Mouse (Mus musculus): Measurements from ENCODE around the gene Cpped1.

The Cpped1 gene

GRCm38 (mm10) chr16:11776528-11776927, 132.7 kb downstream of the Cpped1 start:
- TF ChIP-seq POU5F1 (IDR thresholded peaks at IDR 0.05; ENCODE audit: borderline replicate concordance, low read length) = no peak
- TF ChIP-seq CTCF (conservative IDR thresholded peaks at IDR 0.05; ENCODE audit: low read length) = no peak
- no peak for TF ChIP-seq NANOG (IDR thresholded peaks at IDR 0.05; ENCODE audit: borderline replicate concordance, low read length)
- Histone ChIP-seq H3K4me3 (replicated peaks; ENCODE audit: low read length) (no peak overlapping the region), H3K36me3 (ENCODE audit: insufficient read depth, low read length) (no peaks in the 10 kb centered on the region)

GRCm38 (mm10) chr16:11774321-11774720, 134.9 kb downstream of the Cpped1 start:
- TF ChIP-seq CTCF (conservative IDR thresholded peaks at IDR 0.05; ENCODE audit: low read length) = no peak
- no peak for TF ChIP-seq NANOG (IDR thresholded peaks at IDR 0.05; ENCODE audit: borderline replicate concordance, low read length)
- no peak for TF ChIP-seq POU5F1 (IDR thresholded peaks at IDR 0.05; ENCODE audit: borderline replicate concordance, low read length)
- no peaks in the 10 kb centered on the region for H3K36me3 ChIP-seq (ENCODE audit: insufficient read depth, low read length)
- no peak overlapping the region for H3K4me3 ChIP-seq (replicated peaks; ENCODE audit: low read length)
- no peaks in the 10 kb centered on the region for H3K27me3 ChIP-seq (ENCODE audit: insufficient read depth, low read length)
- peaks cover 12% of the 10 kb centered on the region for H3K4me1 ChIP-seq (replicated peaks; ENCODE audit: low read depth, low read length)
- peaks cover 21% of the 10 kb centered on the region for H3K9me3 ChIP-seq (ENCODE audit: low read length)

More at GRCm38 (mm10) chr16:11776528-11776927, 132.7 kb downstream of the Cpped1 start:
- H3K27me3 ChIP-seq (ENCODE audit: insufficient read depth, low read length) = no peaks in the 10 kb centered on the region
- H3K9me3 ChIP-seq (ENCODE audit: low read length) = peaks cover under 1% of the 10 kb centered on the region; the same call in 1 of the 2 replicates
- H3K4me1 ChIP-seq (replicated peaks; ENCODE audit: low read depth, low read length) = peaks cover 12% of the 10 kb centered on the region

- peaks cover 6% of the 10 kb centered on the region; the same call in 1 of the 2 replicates for H3K4me1 ChIP-seq (replicated peaks; ENCODE audit: low read depth, low read length)
- no peak for TF ChIP-seq NANOG (IDR thresholded peaks at IDR 0.05; ENCODE audit: borderline replicate concordance, low read length)
- TF ChIP-seq POU5F1 (IDR thresholded peaks at IDR 0.05; ENCODE audit: borderline replicate concordance, low read length) = no peak
- TF ChIP-seq CTCF (conservative IDR thresholded peaks at IDR 0.05; ENCODE audit: low read length) = no peak
- H3K4me3 ChIP-seq (replicated peaks; ENCODE audit: low read length) = no peak overlapping the region
- no peaks in the 10 kb centered on the region for H3K27me3 ChIP-seq (ENCODE audit: insufficient read depth, low read length)
- H3K9me3 ChIP-seq (ENCODE audit: low read length) = peaks cover 33% of the 10 kb centered on the region
- H3K36me3 ChIP-seq (ENCODE audit: insufficient read depth, low read length) = no peaks in the 10 kb centered on the region
Observed at GRCm38 (mm10) chr16:11772318-11772717, 136.9 kb downstream of the Cpped1 start.

GRCm38 (mm10) chr16:11757951-11758350, 151.3 kb downstream of the Cpped1 start:
- H3K9me3 ChIP-seq (ENCODE audit: low read length) = no peaks in the 10 kb centered on the region
- TF ChIP-seq NANOG (IDR thresholded peaks at IDR 0.05; ENCODE audit: borderline replicate concordance, low read length) (no peak), CTCF (conservative IDR thresholded peaks at IDR 0.05; ENCODE audit: low read length) (no peak), POU5F1 (IDR thresholded peaks at IDR 0.05; ENCODE audit: borderline replicate concordance, low read length) (no peak)
- H3K36me3 ChIP-seq (ENCODE audit: insufficient read depth, low read length) = peaks cover 4% of the 10 kb centered on the region; the same call in 1 of the 2 replicates
- no peak overlapping the region; the same call in 1 of the 2 replicates for H3K4me3 ChIP-seq (replicated peaks; ENCODE audit: low read length)
- H3K27me3 ChIP-seq (ENCODE audit: insufficient read depth, low read length) = no peaks in the 10 kb centered on the region
- H3K4me1 ChIP-seq (replicated peaks; ENCODE audit: low read depth, low read length) = peaks cover 11% of the 10 kb centered on the region

GRCm38 (mm10) chr16:11757471-11757870, 151.8 kb downstream of the Cpped1 start:
- Histone ChIP-seq H3K4me3 (replicated peaks; ENCODE audit: low read length) (no peak overlapping the region; the same call in 1 of the 2 replicates), H3K36me3 (ENCODE audit: insufficient read depth, low read length) (peaks cover 4% of the 10 kb centered on the region; the same call in 1 of the 2 replicates), H3K9me3 (ENCODE audit: low read length) (no peaks in the 10 kb centered on the region), H3K4me1 (replicated peaks; ENCODE audit: low read depth, low read length) (peaks cover 7% of the 10 kb centered on the region), H3K27me3 (ENCODE audit: insufficient read depth, low read length) (no peaks in the 10 kb centered on the region)
- TF ChIP-seq POU5F1 (IDR thresholded peaks at IDR 0.05; ENCODE audit: borderline replicate concordance, low read length) (no peak), CTCF (conservative IDR thresholded peaks at IDR 0.05; ENCODE audit: low read length) (no peak), NANOG (IDR thresholded peaks at IDR 0.05; ENCODE audit: borderline replicate concordance, low read length) (no peak)

- Histone ChIP-seq H3K9me3 (ENCODE audit: low read length) (no peaks in the 10 kb centered on the region), H3K4me1 (replicated peaks; ENCODE audit: low read depth, low read length) (peaks cover 7% of the 10 kb centered on the region), H3K27me3 (ENCODE audit: insufficient read depth, low read length) (no peaks in the 10 kb centered on the region), H3K4me3 (replicated peaks; ENCODE audit: low read length) (no peak overlapping the region), H3K36me3 (ENCODE audit: insufficient read depth, low read length) (peaks cover 4% of the 10 kb centered on the region; the same call in 1 of the 2 replicates)
- no peak for TF ChIP-seq NANOG (IDR thresholded peaks at IDR 0.05; ENCODE audit: borderline replicate concordance, low read length)
- no peak for TF ChIP-seq CTCF (conservative IDR thresholded peaks at IDR 0.05; ENCODE audit: low read length)
- no peak for TF ChIP-seq POU5F1 (IDR thresholded peaks at IDR 0.05; ENCODE audit: borderline replicate concordance, low read length)
Observed at GRCm38 (mm10) chr16:11756598-11757245, 152.5 kb downstream of the Cpped1 start.

- Histone ChIP-seq H3K4me1 (replicated peaks; ENCODE audit: low read depth, low read length) (peaks cover 7% of the 10 kb centered on the region), H3K36me3 (ENCODE audit: insufficient read depth, low read length) (peaks cover 4% of the 10 kb centered on the region; the same call in 1 of the 2 replicates), H3K27me3 (ENCODE audit: insufficient read depth, low read length) (no peaks in the 10 kb centered on the region), H3K4me3 (replicated peaks; ENCODE audit: low read length) (no peak overlapping the region), H3K9me3 (ENCODE audit: low read length) (no peaks in the 10 kb centered on the region)
- TF ChIP-seq CTCF (conservative IDR thresholded peaks at IDR 0.05; ENCODE audit: low read length) = no peak
- no peak for TF ChIP-seq POU5F1 (IDR thresholded peaks at IDR 0.05; ENCODE audit: borderline replicate concordance, low read length)
- TF ChIP-seq NANOG (IDR thresholded peaks at IDR 0.05; ENCODE audit: borderline replicate concordance, low read length) = no peak
Observed at GRCm38 (mm10) chr16:11755281-11756066, 153.8 kb downstream of the Cpped1 start.

- Histone ChIP-seq H3K4me1 (replicated peaks; ENCODE audit: low read depth, low read length) (peaks cover 7% of the 10 kb centered on the region), H3K27me3 (ENCODE audit: insufficient read depth, low read length) (no peaks in the 10 kb centered on the region), H3K9me3 (ENCODE audit: low read length) (no peaks in the 10 kb centered on the region), H3K4me3 (replicated peaks; ENCODE audit: low read length) (no peak overlapping the region), H3K36me3 (ENCODE audit: insufficient read depth, low read length) (peaks cover 4% of the 10 kb centered on the region; the same call in 1 of the 2 replicates)
- TF ChIP-seq CTCF (conservative IDR thresholded peaks at IDR 0.05; ENCODE audit: low read length) (no peak), NANOG (IDR thresholded peaks at IDR 0.05; ENCODE audit: borderline replicate concordance, low read length) (no peak), POU5F1 (IDR thresholded peaks at IDR 0.05; ENCODE audit: borderline replicate concordance, low read length) (no peak)
Observed at GRCm38 (mm10) chr16:11754136-11754535, 155.1 kb downstream of the Cpped1 start.

Measured in E14TG2a.4 (cell line).